Mouse (Mus musculus) frontal cortex, postnatal 10 days (tissue): ENCODE measurements around the gene Commd4.
"Not testable (repeated sequence)": the region's sequence is repeated elsewhere in the genome, so short reads cannot be mapped to it uniquely, and the experiment has no call there.

ENCODE experiments used
- DNase-seq, 2 experiments: peaks; one replicate each; pipeline ENCODE4 v3.0.0; 2022; ENCODE audit warnings: low spot score in 2 of 2, mixed read lengths in 1 of 2

Commd4 gene

GRCm38 (mm10) chr9:57158013-57158470, at the start of gene Commd4:
Gene Commd4 (minus strand): TSS chr9:57158331.
- DNase-seq, result peak; percentile 88 to 89

- no peak for DNase-seq
These were observed 48.8 kb upstream of the Commd4 start for GRCm38 (mm10) chr9:57206896-57207295.

- not testable (repeated sequence) for DNase-seq
These were observed 45.4 kb upstream of the Commd4 start for GRCm38 (mm10) chr9:57203571-57203970.

GRCm38 (mm10) chr9:57202981-57203380, 44.9 kb upstream of the Commd4 start:
- no peak for DNase-seq

- no peak for DNase-seq
These were observed 39.3 kb upstream of the Commd4 start for GRCm38 (mm10) chr9:57197414-57197813.

- no peak for DNase-seq
These were observed 38.6 kb upstream of the Commd4 start for GRCm38 (mm10) chr9:57196708-57197107.

- no peak for DNase-seq
These were observed 10.3 kb upstream of the Commd4 start for GRCm38 (mm10) chr9:57168411-57168810.

GRCm38 (mm10) chr9:57166173-57166572, 8.0 kb upstream of the Commd4 start:
- DNase-seq, result no peak

GRCm38 (mm10) chr9:57163137-57163536, 5.0 kb upstream of the Commd4 start:
- DNase-seq, result no peak

- no peak for DNase-seq
These were observed 4.4 kb upstream of the Commd4 start for GRCm38 (mm10) chr9:57162496-57162895.

GRCm38 (mm10) chr9:57158506-57158905, 375 bp upstream of the Commd4 start:
- no peak for DNase-seq

- DNase-seq, result no peak
These were observed 632 bp downstream of the Commd4 start for GRCm38 (mm10) chr9:57157499-57157898.

GRCm38 (mm10) chr9:57156823-57157222, 1.3 kb downstream of the Commd4 start:
- DNase-seq, result no peak

- no peak for DNase-seq
These were observed 1.7 kb downstream of the Commd4 start for GRCm38 (mm10) chr9:57156383-57156782.

- DNase-seq, result no peak
These were observed 5.8 kb downstream of the Commd4 start for GRCm38 (mm10) chr9:57152331-57152730.

GRCm38 (mm10) chr9:57150192-57150591, 7.9 kb downstream of the Commd4 start:
- DNase-seq, result no peak

- no peak for DNase-seq
These were observed 9.1 kb downstream of the Commd4 start for GRCm38 (mm10) chr9:57149021-57149420.

- peak; percentile 87 to 88 for DNase-seq
These were observed 9.8 kb downstream of the Commd4 start, which contains the start of gene Neil1 for GRCm38 (mm10) chr9:57148144-57148878. Gene Neil1 (minus strand): TSS chr9:57148305.

GRCm38 (mm10) chr9:57147205-57148143, 10.7 kb downstream of the Commd4 start:
- no peak for DNase-seq

GRCm38 (mm10) chr9:57146451-57147066, 11.6 kb downstream of the Commd4 start:
- no peak for DNase-seq

GRCm38 (mm10) chr9:57144830-57145229, 13.3 kb downstream of the Commd4 start:
- no peak for DNase-seq

- no peak for DNase-seq
These were observed 14.9 kb downstream of the Commd4 start for GRCm38 (mm10) chr9:57143212-57143611.
